Comparison of ENCODE assay signal across 11 mouse cellular contexts in the genomic region with DNA sequence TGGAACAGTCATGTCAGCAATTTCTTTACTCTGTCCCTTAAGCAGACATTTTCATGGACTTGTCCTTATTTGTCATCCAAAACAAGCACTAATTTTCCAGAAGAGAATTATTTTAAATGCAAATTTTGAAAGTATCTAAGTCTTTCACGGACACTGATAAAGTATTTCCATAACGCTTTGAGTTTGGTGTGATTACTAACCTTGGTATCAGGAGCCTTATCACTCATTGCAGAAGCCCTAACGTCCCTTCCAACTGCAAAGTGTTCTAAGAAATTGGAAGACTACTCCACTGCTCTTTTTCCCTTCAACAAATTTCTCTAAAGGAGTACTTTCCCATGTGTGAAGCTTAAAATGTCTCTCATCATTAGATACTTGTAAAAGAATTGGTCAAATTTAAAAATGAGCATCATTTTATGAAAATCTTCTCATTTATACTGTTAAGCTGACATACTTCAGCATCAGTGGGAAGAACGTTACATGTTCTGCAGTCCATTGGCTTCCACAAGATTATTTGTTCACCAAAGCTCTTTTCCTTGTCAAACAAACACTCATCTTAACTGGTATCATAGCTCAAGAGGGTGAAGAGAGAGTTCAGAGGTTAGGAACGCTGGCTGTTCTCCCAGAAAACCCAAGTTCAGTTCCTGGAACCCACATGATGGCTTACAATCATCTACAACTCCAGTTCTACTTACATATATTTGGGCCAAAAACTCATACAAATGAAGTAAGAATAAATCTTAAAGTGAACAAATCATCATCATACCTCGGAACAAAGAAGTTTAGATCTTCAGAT.
DNase-seq lines count a peak whose midpoint lies in the region; ATAC-seq and TF ChIP-seq lines count a peak whose summit lies in the region.
"Had no signal": no experiment of that assay in that cellular context is flagged by ENCODE, and none has a peak within 500 bp of the region (broad histone marks: within the 10 kb centered on the region; RNA-seq: fewer than 3 reads in every experiment).

No protein-coding gene starts in this region.

- no peak overlapping the region for H3K9ac ChIP-seq in kidney, embryonic 16.5 days (replicated peaks; ENCODE audit: low read length)
- no peak overlapping the region for H3K9ac ChIP-seq in liver, embryonic 14.5 days (replicated peaks)

- H3K27ac ChIP-seq in kidney, embryonic 16.5 days (ENCODE audit: low read length) = no peak overlapping the region
- peak overlapping the region; percentile 50; the same call in 1 of the 2 replicates for H3K27ac ChIP-seq in liver, embryonic 14.5 days
- H3K27ac ChIP-seq: hindbrain, embryonic 10.5 days had no signal

- DNase-seq in kidney, adult 18-20 months = peak; percentile 11
- peak; percentile 11 for DNase-seq in fibroblast of lung, adult 2 months (ENCODE audit: low read depth)
- DNase-seq in liver, embryonic 14.5 days (ENCODE audit: low read depth in 3 of 3, low spot score in 3 of 3) = peak; percentile 15 to 42 (median 24)
- peak; percentile 85 for DNase-seq in lung, postnatal 36 days
- DNase-seq in left cerebral cortex, adult 11 months (ENCODE audit: low spot score) = no peak
- DNase-seq in urinary bladder, adult 2 months (ENCODE audit: low spot score) = no peak
- DNase-seq: thymus, adult 18-20 months had no signal

- no peak overlapping the region for H3K4me3 ChIP-seq in kidney, embryonic 16.5 days (ENCODE audit: low read length)
- no peak overlapping the region for H3K4me3 ChIP-seq in liver, embryonic 14.5 days (ENCODE audit: insufficient read depth in 1 of 2, low read depth in 2 of 2, low read length in 2 of 2)
- H3K4me3 ChIP-seq: hindbrain, embryonic 10.5 days; myocyte had no signal

- no peak overlapping the region for H3K4me2 ChIP-seq in kidney, embryonic 16.5 days (replicated peaks; ENCODE audit: low read depth, low read length)
- peak overlapping the region; percentile 47 for H3K4me2 ChIP-seq in liver, embryonic 14.5 days (ENCODE audit: low read depth)

- no peaks in the 10 kb centered on the region for H3K36me3 ChIP-seq in kidney, embryonic 16.5 days (ENCODE audit: insufficient read depth, low read length)
- H3K36me3 ChIP-seq in liver, embryonic 14.5 days (replicated peaks; ENCODE audit: control insufficient read depth, insufficient read depth, low read depth) = no peaks in the 10 kb centered on the region
- H3K36me3 ChIP-seq: hindbrain, embryonic 10.5 days had no signal

- no peaks in the 10 kb centered on the region for H3K4me1 ChIP-seq in kidney, embryonic 16.5 days (ENCODE audit: insufficient read depth, low read length)
- peaks cover 16 to 21% of the 10 kb centered on the region in 2 experiments for H3K4me1 ChIP-seq in liver, embryonic 14.5 days (replicated peaks; ENCODE audit: control insufficient read depth in 2 of 2, insufficient read depth in 2 of 2, low read length in 1 of 2)
- H3K4me1 ChIP-seq: hindbrain, embryonic 10.5 days had no signal

- TF ChIP-seq EP300 in liver, embryonic 14.5 days (IDR thresholded peaks at IDR 0.05; ENCODE audit: low read depth) = peak; percentile 74

- H3K9me3 ChIP-seq in kidney, embryonic 16.5 days (ENCODE audit: low read length) = no peaks in the 10 kb centered on the region
- H3K9me3 ChIP-seq in liver, embryonic 14.5 days (ENCODE audit: control insufficient read depth, low read length) = no peaks in the 10 kb centered on the region
- H3K9me3 ChIP-seq: hindbrain, embryonic 10.5 days had no signal

- no peak for ATAC-seq in kidney, embryonic 16.5 days (ENCODE audit: low FRiP score, low TSS enrichment)
- ATAC-seq in liver, embryonic 14.5 days (ENCODE audit: insufficient read depth) = peak; percentile 59; the same call in 1 of the 2 replicates
- ATAC-seq: activated CD4-positive, CD25-positive, alpha-beta regulatory T cell, adult 4 months had no signal

- TF ChIP-seq CTCF in liver, embryonic 14.5 days (IDR thresholded peaks at IDR 0.05; ENCODE audit: low read depth) = no peak

- H3K27me3 ChIP-seq in kidney, embryonic 16.5 days (ENCODE audit: insufficient read depth, low read length) = no peaks in the 10 kb centered on the region
- no peaks in the 10 kb centered on the region for H3K27me3 ChIP-seq in liver, embryonic 14.5 days (ENCODE audit: control insufficient read depth, insufficient read depth, low read length)

- 76% methylated on average over 6 of the region's 6 CpGs for WGBS in kidney, embryonic 16.5 days
- WGBS in liver, embryonic 14.5 days (ENCODE audit: insufficient replicate concordance) = 21% methylated on average over 6 of the region's 6 CpGs

Comparison
In these comparisons a context has a peak if more than half of its experiments do, and no peak if none do; other contexts are left out.
1. DNase-seq: peak in kidney, adult 18-20 months (single experiment), fibroblast of lung, adult 2 months (single experiment), liver, embryonic 14.5 days (3 of 3) and lung, postnatal 36 days (single experiment); none in left cerebral cortex, adult 11 months (single experiment) and urinary bladder, adult 2 months (single experiment).